Mouse (Mus musculus): Measurements from ENCODE around the gene Slc10a6. TPM values are rescaled to one million over a fixed set of nuclear protein-coding genes. Genes with fewer than 3 reads are reported as not detected.

Gene Slc10a6
- total RNA-seq, 2 experiments from 2014 or later: 0.29 to 0.59 TPM

GRCm38 (mm10) chr5:103560546-103560945 lies 68.7 kb downstream of the Slc10a6 start:
- DNase-seq (ENCODE audit: low spot score in 2 of 2): no peak

Other genes starting within 250 kb of the Slc10a6 start
- 10 to 100 TPM in 1 of 2 experiments, 1 to 10 TPM in 1; 8.8 to 10.1 TPM for gene Ptpn13, start 204.2 kb downstream of the Slc10a6 start, total RNA-seq (2021)
- not detected for gene 1700016H13Rik, start 26.6 kb upstream of the Slc10a6 start, total RNA-seq (2021)
- gene Aff1, start 63.0 kb upstream of the Slc10a6 start, total RNA-seq (2021): 10 to 100 TPM; 28.4 to 30.5 TPM